Mouse (Mus musculus) 416B (cell line): ENCODE measurements at regions not wholly inside any gene's neighbourhood (a gene's known extent, or its start where the extent isn't known, plus 50 kb on each side); places are given as distances from the start of the nearest gene placed in this dataset.

Experiments used
- DNase-seq: peaks from one replicate; pipeline ENCODE4 v3.0.0; 2011; ENCODE audit warnings: low read depth

GRCm38 (mm10) chr12:106399085-106399484 is 389.1 kb downstream of the Vrk1 start:
- no peak for DNase-seq

- no peak for DNase-seq
These were observed 401.0 kb downstream of the Vrk1 start for GRCm38 (mm10) chr12:106411075-106411474.

GRCm38 (mm10) chr12:106426631-106427030 is 416.6 kb downstream of the Vrk1 start:
- no peak for DNase-seq

- DNase-seq: no peak
These were observed 420.0 kb downstream of the Vrk1 start for GRCm38 (mm10) chr12:106429991-106430390.

GRCm38 (mm10) chr12:106445151-106445550 is 435.1 kb downstream of the Vrk1 start:
- no peak for DNase-seq

GRCm38 (mm10) chr12:106445976-106446375 is 435.9 kb downstream of the Vrk1 start:
- no peak for DNase-seq

- no peak for DNase-seq
These were observed 437.0 kb downstream of the Vrk1 start for GRCm38 (mm10) chr12:106446876-106447532.

- no peak for DNase-seq
These were observed 438.5 kb downstream of the Vrk1 start for GRCm38 (mm10) chr12:106448551-106448950.

- DNase-seq: no peak
These were observed 443.5 kb downstream of the Vrk1 start for GRCm38 (mm10) chr12:106453491-106453890.

GRCm38 (mm10) chr12:106458215-106458614 is 448.2 kb downstream of the Vrk1 start:
- DNase-seq: no peak

GRCm38 (mm10) chr12:106460650-106461049 is 450.6 kb downstream of the Vrk1 start:
- DNase-seq: no peak

- DNase-seq: no peak
These were observed 452.3 kb downstream of the Vrk1 start for GRCm38 (mm10) chr12:106462281-106462680.

- no peak for DNase-seq
These were observed 454.7 kb downstream of the Vrk1 start for GRCm38 (mm10) chr12:106464701-106465100.

- DNase-seq: no peak
These were observed 458.3 kb downstream of the Vrk1 start for GRCm38 (mm10) chr12:106468173-106468860.

GRCm38 (mm10) chr12:106474501-106475165 is 464.6 kb downstream of the Vrk1 start:
- no peak for DNase-seq

GRCm38 (mm10) chr12:106475486-106476050 is 465.5 kb downstream of the Vrk1 start:
- no peak for DNase-seq

- DNase-seq: no peak
These were observed 467.1 kb downstream of the Vrk1 start for GRCm38 (mm10) chr12:106477040-106477665.

- no peak for DNase-seq
These were observed 467.7 kb downstream of the Vrk1 start for GRCm38 (mm10) chr12:106477731-106478130.

- no peak for DNase-seq
These were observed 468.4 kb downstream of the Vrk1 start for GRCm38 (mm10) chr12:106478381-106478781.

GRCm38 (mm10) chr12:106479067-106479877 is 469.2 kb downstream of the Vrk1 start:
- no peak for DNase-seq

GRCm38 (mm10) chr12:106479878-106480194 is 469.8 kb downstream of the Vrk1 start:
- no peak for DNase-seq
